Mouse (Mus musculus) liver, embryonic 18 days (tissue): ENCODE measurements around the gene Rap1b. TPM values are rescaled to one million over a fixed set of nuclear protein-coding genes. Genes with fewer than 3 reads are reported as not detected.

Source experiments
- polyA plus RNA-seq: library from polyadenylated mRNA; depleted of rRNA; stranded (reverse); fragments of >200 nt; gene quantifications from 2 replicates; pipeline ENCODE4 v1.2.3, GENCODE M21; 2012; rRNA removed

Rap1b gene
- polyA plus RNA-seq = 48.4 and 49.3 TPM in 2 replicates

DNA sequence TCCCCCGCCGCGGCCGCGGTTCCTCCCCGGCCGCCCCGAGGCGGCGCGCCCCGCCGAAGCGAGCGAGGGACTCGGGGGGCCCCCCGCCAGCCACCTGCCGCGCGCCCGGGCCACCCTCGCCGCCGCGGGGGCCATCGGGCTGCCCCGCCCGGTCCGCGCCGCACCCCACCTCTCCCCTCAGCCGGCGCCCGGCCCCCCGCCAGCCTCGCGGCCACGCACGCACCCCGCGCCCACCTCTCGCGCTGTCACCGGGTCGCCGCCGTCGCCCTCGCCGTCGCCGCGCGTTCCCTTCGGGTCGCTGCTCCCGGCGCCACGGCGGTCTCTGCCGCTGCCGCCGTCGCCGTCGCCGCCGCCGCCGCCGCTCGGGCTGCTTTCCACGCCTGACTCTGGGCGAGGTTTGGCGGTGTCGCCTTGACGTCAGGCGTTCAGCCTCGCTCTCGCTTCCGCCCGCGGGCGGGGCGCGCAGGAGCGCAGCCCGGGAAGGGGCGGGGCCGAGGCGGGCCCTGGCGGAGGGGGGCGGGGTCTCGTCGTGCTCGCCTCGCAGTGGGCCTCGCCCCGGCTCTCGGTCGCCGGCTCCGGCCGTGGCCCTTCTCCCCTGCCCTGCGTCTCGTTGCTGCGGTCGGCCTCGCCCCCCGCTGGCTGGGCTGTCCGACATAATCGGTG, at the start of gene Rap1b:
Gene Rap1b (minus strand): TSS at position 439 of the 663 bp plus-strand sequence.

DNA sequence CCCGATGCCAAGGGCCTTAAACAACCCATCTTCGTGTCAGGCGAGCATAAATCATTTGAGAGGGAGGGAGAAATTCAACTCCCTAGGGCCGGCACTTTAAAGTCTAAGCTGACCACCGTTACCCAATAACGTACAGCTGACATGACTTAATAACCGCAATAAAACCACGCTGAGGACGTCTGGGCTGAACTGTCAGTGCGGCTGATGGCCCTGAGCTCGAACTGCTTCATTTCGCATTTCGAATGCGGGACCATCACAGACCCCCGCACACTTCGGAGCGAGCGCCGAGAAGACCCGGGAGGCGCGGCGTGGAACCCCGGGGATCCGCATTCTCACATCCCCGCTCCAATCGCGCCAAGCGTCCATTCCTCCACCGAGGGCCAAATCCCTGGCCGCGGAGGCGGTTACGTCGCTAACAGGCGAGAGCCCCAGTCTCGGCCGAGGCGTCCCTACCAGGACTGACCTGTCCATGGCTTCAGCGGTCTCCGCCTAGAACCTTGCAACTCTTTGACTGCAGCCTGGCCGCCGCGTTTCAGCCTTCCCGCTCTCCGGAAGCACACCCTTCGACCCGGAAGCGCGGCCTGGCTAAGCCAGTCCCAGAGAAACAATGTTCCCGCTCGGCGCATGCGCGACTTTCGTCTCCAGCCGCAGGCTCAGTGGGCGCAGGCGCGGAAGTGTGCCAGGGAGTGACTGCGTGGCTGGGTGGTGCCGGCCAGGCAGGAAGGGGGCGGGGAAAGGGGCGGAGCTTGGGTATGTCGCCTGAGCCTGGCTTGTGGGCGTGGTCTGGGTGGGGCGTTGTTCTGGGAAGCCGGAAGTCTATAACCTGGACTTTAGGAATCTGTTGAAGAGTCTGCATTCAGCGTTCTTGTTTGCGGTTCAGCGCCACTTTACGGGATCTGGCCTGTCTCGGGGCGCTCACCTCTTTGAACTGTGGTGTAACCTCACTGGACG, 53.4 kb downstream of the Rap1b start, which contains the start of gene Nup107:
Gene Nup107 (minus strand): TSS at position 565 of the 951 bp plus-strand sequence.

Other genes with a start within 250 kb of the Rap1b start
- 6.1 and 11.4 TPM in 2 replicates for gene Cpm, start 216.5 kb downstream of the Rap1b start, polyA plus RNA-seq
- gene Mdm2, start 135.3 kb downstream of the Rap1b start, polyA plus RNA-seq = 22.5 and 23.6 TPM in 2 replicates
- gene Slc35e3, start 99.7 kb downstream of the Rap1b start, polyA plus RNA-seq = 2.6 and 2.9 TPM in 2 replicates
- gene Nup107, start 53.3 kb downstream of the Rap1b start, polyA plus RNA-seq = 12.4 and 13.5 TPM in 2 replicates